Mouse (Mus musculus) liver, embryonic 11.5 days (tissue): ENCODE measurements around the gene Slk. TPM values are rescaled to one million over a fixed set of nuclear protein-coding genes. Genes with fewer than 3 reads are reported as not detected.
"Not testable (repeated sequence)": the region's sequence is repeated elsewhere in the genome, so short reads cannot be mapped to it uniquely, and the experiment has no call there.

Experiments used
- ATAC-seq: fragments of 200-750 bp; cut with Nextera tagmentation; replicated peaks from 2 replicates; pipeline ENCODE4 v1.8.0; 2017; ENCODE audit warnings: moderate number of reproducible peaks, mild to moderate bottlenecking, moderate TSS enrichment, moderate library complexity; ENCODE audit not compliant: low FRiP score
- DNase-seq: peaks from one replicate; pipeline ENCODE4 v3.0.0-alpha.2; 2017; ENCODE audit warnings: low spot score
- H3K27ac ChIP-seq: fragments of 300-500 bp; sonication (generic); 2 replicates; pipeline ENCODE4 v1.5.1; 2014; ENCODE audit warnings: mild to moderate bottlenecking, low read depth, low read length, control low read depth
- H3K27me3 ChIP-seq: fragments of 300-500 bp; sonication (generic); replicated peaks from 2 replicates; pipeline ENCODE4 v1.6.1; 2014; ENCODE audit warnings: low read length, mixed read lengths; ENCODE audit not compliant: control insufficient read depth, insufficient read depth
- H3K36me3 ChIP-seq: fragments of 300-500 bp; sonication (generic); 2 replicates; pipeline ENCODE4 v1.6.1; 2014; ENCODE audit warnings: mild to moderate bottlenecking, low read length, moderate library complexity, mixed read lengths; ENCODE audit not compliant: control insufficient read depth, insufficient read depth
- H3K4me1 ChIP-seq: fragments of 300-500 bp; sonication (generic); replicated peaks from 2 replicates; pipeline ENCODE4 v1.6.1; 2014; ENCODE audit warnings: low read length, mixed read lengths; ENCODE audit not compliant: control insufficient read depth, insufficient read depth
- H3K4me2 ChIP-seq: fragments of 300-500 bp; sonication (generic); 2 replicates; pipeline ENCODE4 v1.6.1; 2014; ENCODE audit warnings: mild to moderate bottlenecking, control low read depth, moderate library complexity
- H3K4me3 ChIP-seq: fragments of 300-500 bp; sonication (generic); 2 replicates; pipeline ENCODE4 v1.5.1; 2014; ENCODE audit warnings: low read depth, low read length, control low read depth
- H3K9ac ChIP-seq: fragments of 300-500 bp; sonication (generic); 2 replicates; pipeline ENCODE4 v1.6.1; 2014; ENCODE audit warnings: low read depth, low read length, control low read depth
- H3K9me3 ChIP-seq: fragments of 300-500 bp; sonication (generic); 2 replicates; pipeline ENCODE4 v1.6.1; 2016; ENCODE audit warnings: low read length, inconsistent platforms, mixed read lengths; ENCODE audit not compliant: control insufficient read depth
- WGBS: fragments of 180-500 bp; shearing (Covaris S2); extraction: QIAGEN DNeasy Blood & Tissue Kit; methylation state at CpG from one replicate; pipeline ENCODE4 v1.1.7; 2014; 5-methylcytosine and 5-hydroxymethylcytosine counted together
- polyA plus RNA-seq: library from polyadenylated mRNA; unstranded; fragments of >200 nt; fragmentation: Nextera tagmentation; extraction: Ambion mirVana; gene quantifications from 2 replicates; pipeline ENCODE4 v1.2.1, GENCODE M21; 2014

Gene Slk
- polyA plus RNA-seq, 1 experiment from 2014 or later = 15.5 TPM

DNA sequence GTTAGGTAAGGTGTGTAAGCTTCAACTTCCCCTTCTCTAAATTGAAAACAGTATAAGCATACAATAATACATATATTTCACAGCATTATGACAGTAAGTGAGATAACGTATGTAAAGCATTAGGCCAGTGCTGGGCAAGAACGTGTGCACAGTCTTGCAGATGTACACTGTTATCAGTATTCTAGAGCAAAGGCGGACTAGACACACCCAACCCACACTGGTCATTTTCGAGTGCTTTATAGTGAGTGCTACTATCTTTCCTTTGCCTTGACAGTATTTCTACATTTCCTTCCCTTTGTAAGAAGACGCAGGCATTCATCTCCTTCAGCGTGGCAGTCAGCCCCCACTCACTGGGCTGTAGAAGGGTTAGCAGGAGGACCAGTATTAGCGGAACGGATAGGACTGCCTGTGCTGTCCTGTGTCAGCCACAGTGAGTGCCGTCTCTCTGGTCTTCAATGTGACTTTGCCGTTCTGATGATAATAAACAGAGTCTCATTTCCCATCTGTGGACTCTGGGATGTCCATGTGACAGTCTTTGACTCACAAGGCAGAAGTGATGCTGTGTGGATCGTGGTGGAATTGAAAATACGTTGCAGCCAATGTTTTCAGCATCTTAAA is 18.8 kb upstream of the Slk start:
- H3K27ac ChIP-seq = no peak overlapping the region
- no peaks in the 10 kb centered on the region for H3K36me3 ChIP-seq
- peak overlapping the region; percentile 8; the same call in 1 of the 2 replicates for H3K4me2 ChIP-seq
- no peak overlapping the region for H3K9ac ChIP-seq
- peak; percentile 87 for ATAC-seq
- no peaks in the 10 kb centered on the region for H3K27me3 ChIP-seq
- no peak overlapping the region for H3K4me3 ChIP-seq
- H3K4me1 ChIP-seq = peaks cover 11% of the 10 kb centered on the region; the same call in 1 of the 2 replicates
- WGBS = 50% methylated on average over 12 of the region's 12 CpGs
- DNase-seq = no peak
- H3K9me3 ChIP-seq = no peaks in the 10 kb centered on the region

DNA sequence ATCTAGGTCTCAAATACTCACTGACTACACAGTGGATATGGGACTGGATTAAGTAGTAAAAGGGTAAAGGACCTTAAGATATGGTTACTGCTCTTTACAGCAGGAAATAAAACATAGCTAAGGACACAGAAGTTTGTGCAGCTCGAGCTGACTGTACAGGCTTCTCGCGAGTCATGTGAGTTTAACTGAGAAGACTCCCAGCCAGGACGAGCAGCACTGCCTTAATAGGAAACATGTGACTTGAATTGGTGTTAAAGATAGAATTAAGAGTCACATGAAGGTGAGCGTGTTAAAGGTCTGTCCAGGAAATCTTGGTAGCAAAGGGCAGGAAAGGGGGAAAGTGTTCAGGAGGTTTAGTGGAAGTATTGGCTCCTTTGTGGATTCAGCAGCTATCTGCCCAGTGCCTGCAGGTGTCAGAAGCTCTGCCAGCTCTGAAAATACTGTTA is 17.5 kb upstream of the Slk start:
- Histone ChIP-seq H3K4me1 (peaks cover 14% of the 10 kb centered on the region; the same call in 1 of the 2 replicates), H3K4me2 (no peak overlapping the region), H3K4me3 (no peak overlapping the region), H3K27ac (no peak overlapping the region), H3K9ac (no peak overlapping the region), H3K36me3 (no peaks in the 10 kb centered on the region), H3K27me3 (no peaks in the 10 kb centered on the region), H3K9me3 (no peaks in the 10 kb centered on the region)
- DNase-seq (no peak), ATAC-seq (no peak)
- 62% methylated on average over 5 of the region's 5 CpGs for WGBS

DNA sequence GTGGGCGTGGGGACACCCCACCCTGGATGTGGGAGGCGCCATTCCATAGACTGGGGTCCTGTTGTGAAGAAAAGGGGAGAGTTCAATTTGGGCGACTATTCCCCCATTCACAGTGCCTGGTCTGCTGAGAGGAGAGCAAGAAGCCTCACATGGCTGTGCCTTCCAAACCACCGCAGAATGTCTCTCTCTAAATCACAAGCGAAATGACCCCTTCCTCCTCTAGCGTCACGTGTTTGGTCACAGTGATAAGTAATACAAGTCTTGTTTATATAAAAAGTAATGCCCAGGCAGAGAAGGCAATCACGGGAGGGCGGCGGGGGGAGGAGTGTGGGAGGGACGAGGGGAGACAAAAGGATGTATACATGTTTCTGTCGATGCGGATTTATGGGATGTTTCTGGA is 15.8 kb upstream of the Slk start:
- Histone ChIP-seq H3K36me3 (no peaks in the 10 kb centered on the region), H3K27ac (no peak overlapping the region), H3K9ac (no peak overlapping the region), H3K27me3 (no peaks in the 10 kb centered on the region), H3K4me2 (no peak overlapping the region), H3K4me3 (no peak overlapping the region), H3K9me3 (no peaks in the 10 kb centered on the region), H3K4me1 (peaks cover 14% of the 10 kb centered on the region; the same call in 1 of the 2 replicates)
- WGBS = 56% methylated on average over 13 of the region's 13 CpGs
- ATAC-seq (no peak), DNase-seq (no peak)

DNA sequence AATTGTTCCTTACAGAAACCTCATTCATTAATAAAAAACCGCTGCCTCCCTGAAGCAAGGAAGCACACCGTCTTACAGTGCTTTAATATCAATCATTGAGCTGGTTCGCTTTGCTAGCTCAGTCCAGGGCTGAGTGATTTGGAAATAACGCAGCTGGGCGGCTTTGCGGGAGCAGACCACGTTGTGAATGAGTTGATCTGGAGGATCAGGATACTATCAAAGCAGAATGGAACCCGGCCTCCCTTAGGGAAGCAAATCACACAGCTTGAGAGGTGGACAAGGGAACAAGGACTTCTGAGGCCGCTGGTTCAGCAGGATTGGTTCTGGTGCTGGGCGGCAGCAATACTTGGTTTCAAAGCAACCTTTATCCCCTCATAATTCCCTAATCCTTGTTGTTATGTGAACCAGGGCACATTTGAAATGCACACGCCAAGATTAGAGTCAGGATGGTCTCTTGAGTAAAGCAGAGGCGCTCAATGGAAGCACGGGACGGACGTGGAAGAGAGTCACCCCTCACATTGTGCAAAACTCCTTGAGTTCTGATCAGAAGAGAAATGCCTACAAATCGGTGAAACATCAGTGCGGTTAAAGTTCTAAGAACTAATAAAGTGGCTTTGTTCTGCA is 14.3 kb upstream of the Slk start:
- Histone ChIP-seq H3K27me3 (no peaks in the 10 kb centered on the region), H3K4me2 (no peak overlapping the region), H3K9me3 (no peaks in the 10 kb centered on the region), H3K4me3 (no peak overlapping the region), H3K27ac (no peak overlapping the region), H3K36me3 (no peaks in the 10 kb centered on the region), H3K4me1 (peaks cover 12% of the 10 kb centered on the region; the same call in 1 of the 2 replicates), H3K9ac (no peak overlapping the region)
- 78% methylated on average over 17 of the region's 17 CpGs for WGBS
- no peak for DNase-seq
- no peak for ATAC-seq

GRCm38 (mm10) chr19:47565994-47566393 is 13.5 kb upstream of the Slk start:
- WGBS = 77% methylated on average over 8 of the region's 8 CpGs
- no peaks in the 10 kb centered on the region for H3K27me3 ChIP-seq
- H3K4me2 ChIP-seq = no peak overlapping the region
- no peak overlapping the region for H3K27ac ChIP-seq
- H3K9ac ChIP-seq = no peak overlapping the region
- ATAC-seq = no peak
- DNase-seq = no peak
- H3K4me3 ChIP-seq = no peak overlapping the region
- 0 out of 2 replicates have a peak, but pooled peaks cover 5% of the 10 kb centered on the region for H3K4me1 ChIP-seq
- H3K36me3 ChIP-seq = no peaks in the 10 kb centered on the region
- no peaks in the 10 kb centered on the region for H3K9me3 ChIP-seq

DNA sequence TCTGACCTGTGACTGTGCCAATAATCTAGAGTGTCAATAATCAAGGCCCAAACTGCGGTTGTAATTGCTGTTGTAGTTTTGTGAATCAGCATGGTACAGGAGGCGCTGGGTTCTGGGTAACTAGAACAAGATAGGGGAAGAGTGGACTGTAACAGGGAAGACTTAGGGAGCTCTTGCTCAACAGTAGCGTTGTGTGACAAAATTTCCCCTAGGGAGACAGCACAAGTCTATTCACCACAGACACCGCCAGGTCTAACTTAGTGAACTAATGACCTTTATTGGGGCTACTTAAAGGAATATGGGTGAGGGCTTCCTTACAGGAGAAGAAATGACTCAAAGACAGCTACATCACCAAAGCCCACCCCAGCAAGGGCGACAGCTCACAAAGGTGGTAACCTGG is 9.4 kb upstream of the Slk start:
- Histone ChIP-seq H3K4me1 (0 out of 2 replicates have a peak, but pooled peaks cover 3% of the 10 kb centered on the region), H3K4me3 (no peak overlapping the region), H3K9ac (no peak overlapping the region), H3K4me2 (no peak overlapping the region), H3K9me3 (no peaks in the 10 kb centered on the region), H3K27ac (no peak overlapping the region), H3K27me3 (no peaks in the 10 kb centered on the region), H3K36me3 (no peaks in the 10 kb centered on the region)
- DNase-seq (no peak), ATAC-seq (no peak)
- 89% methylated on average over 5 of the region's 5 CpGs for WGBS

- not testable (repeated sequence) for H3K36me3 ChIP-seq, ATAC-seq, H3K27ac ChIP-seq, H3K27me3 ChIP-seq, H3K4me1 ChIP-seq, H3K4me3 ChIP-seq, H3K9me3 ChIP-seq, H3K4me2 ChIP-seq, DNase-seq, H3K9ac ChIP-seq
- 56% methylated on average over 4 of the region's 4 CpGs for WGBS
Measured at GRCm38 (mm10) chr19:47571981-47572380, 7.5 kb upstream of the Slk start.

- Histone ChIP-seq H3K4me2 (no peak overlapping the region), H3K4me1 (peaks cover 5% of the 10 kb centered on the region), H3K36me3 (no peaks in the 10 kb centered on the region), H3K27ac (no peak overlapping the region), H3K27me3 (no peaks in the 10 kb centered on the region), H3K4me3 (no peak overlapping the region), H3K9ac (no peak overlapping the region), H3K9me3 (no peaks in the 10 kb centered on the region)
- ATAC-seq (no peak), DNase-seq (no peak)
- 77% methylated on average over 3 of the region's 3 CpGs for WGBS
Measured at GRCm38 (mm10) chr19:47573718-47574117, 5.8 kb upstream of the Slk start.
